Mouse (Mus musculus): ENCODE measurements around the gene Hist1h2bp. TPM values are rescaled to one million over a fixed set of nuclear protein-coding genes. Genes with fewer than 3 reads are reported as not detected.
"Not testable (repeated sequence)": the region's sequence is repeated elsewhere in the genome, so short reads cannot be mapped to it uniquely, and the experiment has no call there.

The Hist1h2bp gene
- polyA plus RNA-seq (2015; fragmentation: Nextera tagmentation; extraction: Ambion mirVana): 0.52 and 1.4 TPM in 2 replicates

DNA sequence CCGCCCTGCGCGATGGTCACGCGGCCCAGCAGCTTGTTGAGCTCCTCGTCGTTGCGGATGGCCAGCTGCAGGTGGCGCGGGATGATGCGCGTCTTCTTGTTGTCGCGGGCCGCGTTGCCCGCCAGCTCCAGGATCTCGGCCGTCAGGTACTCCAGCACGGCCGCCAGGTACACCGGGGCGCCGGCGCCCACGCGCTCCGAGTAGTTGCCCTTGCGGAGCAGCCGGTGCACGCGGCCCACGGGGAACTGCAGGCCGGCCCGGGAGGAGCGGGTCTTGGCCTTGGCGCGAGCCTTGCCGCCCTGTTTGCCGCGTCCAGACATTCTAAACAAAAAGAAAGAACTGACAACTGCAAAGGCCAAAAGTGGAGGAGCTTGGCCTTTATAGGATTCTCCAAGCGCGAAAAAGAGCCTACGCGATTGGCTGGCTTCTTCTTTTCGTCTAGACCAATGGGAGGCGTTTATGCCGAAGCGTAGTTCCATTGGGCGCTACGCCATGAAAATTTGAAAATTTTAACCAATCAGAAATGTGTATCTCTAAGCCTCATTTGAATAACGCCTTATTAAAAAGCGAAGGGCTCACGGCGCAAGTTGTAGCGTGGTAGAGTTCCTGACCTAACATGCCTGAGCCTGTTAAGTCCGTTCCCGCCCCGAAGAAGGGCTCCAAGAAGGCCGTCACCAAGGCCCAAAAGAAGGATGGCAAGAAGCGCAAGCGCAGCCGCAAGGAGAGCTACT, at the start of gene Hist1h2bp, which contains the start of gene Hist1h2an:
TSS of gene Hist1h2bp (plus strand) at position 563 of the 731 bp plus-strand sequence.
TSS of gene Hist1h2an (minus strand) at position 320 of the 731 bp plus-strand sequence.
- not testable (repeated sequence) for H3K9me3 ChIP-seq, H3K36me3 ChIP-seq, H3K27me3 ChIP-seq
- peak; percentile 95 for ATAC-seq (ENCODE audit: low read depth)
- Histone ChIP-seq H3K4me2 (peak within 1 kb of the TSS; percentile 62), H3K4me1 (replicated peaks) (peaks cover 43% of the 10 kb centered on the region), H3K27ac (replicated peaks) (peak within 1 kb of the TSS; percentile 77), H3K4me3 (peak within 1 kb of the TSS; percentile 39), H3K9ac (peak within 1 kb of the TSS; percentile 64)
- under 1% methylated on average over 44 of the region's 63 CpGs for WGBS

- H3K27me3 ChIP-seq: no peaks in the 10 kb centered on the region
- no peaks in the 10 kb centered on the region for H3K36me3 ChIP-seq
- ATAC-seq (ENCODE audit: low read depth): no peak
- H3K9ac ChIP-seq: no peak overlapping the region
- no peaks in the 10 kb centered on the region for H3K9me3 ChIP-seq
- H3K4me1 ChIP-seq (replicated peaks): peaks cover 23% of the 10 kb centered on the region
- no peak overlapping the region for H3K4me3 ChIP-seq
- 86% methylated on average over 1 of the region's 1 CpGs for WGBS
- H3K27ac ChIP-seq (replicated peaks): no peak overlapping the region
- no peak overlapping the region for H3K4me2 ChIP-seq
Measured at GRCm38 (mm10) chr13:21745006-21745405, 42.3 kb upstream of the Hist1h2bp start.

DNA sequence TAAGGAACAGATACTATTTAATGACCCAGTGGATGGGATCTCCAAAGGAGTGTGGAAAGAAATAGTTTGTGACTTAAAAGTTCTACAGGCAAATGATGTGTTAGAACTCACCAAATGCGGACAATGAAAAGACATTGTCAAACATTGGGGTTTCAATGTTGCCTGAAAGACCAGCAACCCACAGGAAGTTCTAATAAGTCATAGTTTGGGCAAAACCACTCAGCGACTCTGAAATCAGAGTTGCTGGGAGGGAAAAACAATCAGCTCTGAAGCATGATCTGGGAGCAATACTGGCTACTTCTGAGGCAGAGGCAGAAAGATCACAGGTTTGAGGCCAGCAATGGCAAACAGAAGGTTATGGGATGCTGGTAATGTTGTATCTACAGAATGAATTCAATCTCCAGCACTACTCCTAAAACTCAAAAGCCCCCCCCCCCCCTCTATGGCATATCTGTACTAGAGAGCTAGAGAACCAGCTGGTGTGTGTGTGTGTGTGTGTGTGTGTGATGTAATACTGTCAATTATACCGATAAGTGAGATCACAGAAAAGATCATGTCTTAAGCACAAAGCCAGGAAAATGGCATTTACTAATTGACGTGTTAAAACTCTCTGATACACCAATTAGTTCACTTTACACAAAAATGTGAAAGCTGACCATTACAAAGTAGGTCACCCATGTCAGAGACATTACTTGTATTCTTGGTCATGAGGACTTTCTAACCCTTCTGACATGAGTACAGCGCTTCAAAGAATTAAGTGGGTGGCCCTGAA, 37.7 kb upstream of the Hist1h2bp start:
- ATAC-seq (ENCODE audit: low read depth): no peak
- H3K9me3 ChIP-seq: no peaks in the 10 kb centered on the region
- no peaks in the 10 kb centered on the region for H3K27me3 ChIP-seq
- peak overlapping the region; percentile 89 for H3K4me2 ChIP-seq
- H3K4me3 ChIP-seq: peak overlapping the region; percentile 57
- H3K27ac ChIP-seq (replicated peaks): peak overlapping the region; percentile 90
- peaks cover 37% of the 10 kb centered on the region for H3K4me1 ChIP-seq (replicated peaks)
- 6% methylated on average over 5 of the region's 5 CpGs for WGBS
- H3K36me3 ChIP-seq: no peaks in the 10 kb centered on the region
- peak overlapping the region; percentile 76 for H3K9ac ChIP-seq

- Histone ChIP-seq H3K4me2 (peak within 1 kb of the TSS; percentile 89), H3K27ac (replicated peaks) (peak within 1 kb of the TSS; percentile 90), H3K4me3 (peak within 1 kb of the TSS; percentile 57), H3K9ac (peak within 1 kb of the TSS; percentile 76), H3K4me1 (replicated peaks) (peaks cover 41% of the 10 kb centered on the region)
- not testable (repeated sequence) for H3K27me3 ChIP-seq, H3K9me3 ChIP-seq, H3K36me3 ChIP-seq
- peak; percentile 86 for ATAC-seq (ENCODE audit: low read depth)
- under 1% methylated on average over 48 of the region's 56 CpGs for WGBS
Measured at GRCm38 (mm10) chr13:21750159-21751017, 36.9 kb upstream of the Hist1h2bp start, which contains the start of gene Hist1h4k. Hist1h4k (minus strand) TSS chr13:21750505.

- Histone ChIP-seq H3K36me3 (no peaks in the 10 kb centered on the region), H3K9me3 (no peaks in the 10 kb centered on the region), H3K27ac (replicated peaks) (no peak overlapping the region), H3K4me1 (replicated peaks) (peaks cover 41% of the 10 kb centered on the region), H3K4me2 (no peak overlapping the region), H3K9ac (no peak overlapping the region), H3K4me3 (no peak overlapping the region), H3K27me3 (no peaks in the 10 kb centered on the region)
- ATAC-seq (ENCODE audit: low read depth): no peak
Measured at GRCm38 (mm10) chr13:21751417-21751816, 35.8 kb upstream of the Hist1h2bp start.

- H3K4me2 ChIP-seq: 0 out of 2 replicates have a peak overlapping the region, but pooled peaks have one; percentile 76
- no peaks in the 10 kb centered on the region for H3K36me3 ChIP-seq
- WGBS: 79% methylated on average over 3 of the region's 3 CpGs
- H3K27ac ChIP-seq (replicated peaks): no peak overlapping the region
- no peaks in the 10 kb centered on the region for H3K9me3 ChIP-seq
- no peaks in the 10 kb centered on the region for H3K27me3 ChIP-seq
- ATAC-seq (ENCODE audit: low read depth): no peak
- no peak overlapping the region for H3K9ac ChIP-seq
- H3K4me1 ChIP-seq (replicated peaks): peaks cover 41% of the 10 kb centered on the region
- H3K4me3 ChIP-seq: no peak overlapping the region
Measured at GRCm38 (mm10) chr13:21751827-21752226, 35.4 kb upstream of the Hist1h2bp start.

- no peak overlapping the region for H3K27ac ChIP-seq (replicated peaks)
- no peak for ATAC-seq (ENCODE audit: low read depth)
- no peaks in the 10 kb centered on the region for H3K9me3 ChIP-seq
- 50% methylated on average over 3 of the region's 3 CpGs for WGBS
- H3K9ac ChIP-seq: no peak overlapping the region
- peaks cover 39% of the 10 kb centered on the region for H3K4me1 ChIP-seq (replicated peaks)
- no peak overlapping the region for H3K4me3 ChIP-seq
- no peaks in the 10 kb centered on the region for H3K36me3 ChIP-seq
- peak overlapping the region; percentile 76 for H3K4me2 ChIP-seq
- H3K27me3 ChIP-seq: no peaks in the 10 kb centered on the region
Measured at GRCm38 (mm10) chr13:21752356-21752755, 34.9 kb upstream of the Hist1h2bp start.

GRCm38 (mm10) chr13:21753051-21753523, 34.2 kb upstream of the Hist1h2bp start:
- no peaks in the 10 kb centered on the region for H3K27me3 ChIP-seq
- peak overlapping the region; percentile 94 for H3K27ac ChIP-seq (replicated peaks)
- H3K36me3 ChIP-seq: no peaks in the 10 kb centered on the region
- H3K4me1 ChIP-seq (replicated peaks): peaks cover 35% of the 10 kb centered on the region
- 3% methylated on average over 10 of the region's 10 CpGs for WGBS
- ATAC-seq (ENCODE audit: low read depth): no peak
- peak overlapping the region; percentile 72 for H3K9ac ChIP-seq
- no peaks in the 10 kb centered on the region for H3K9me3 ChIP-seq
- H3K4me3 ChIP-seq: peak overlapping the region; percentile 47
- H3K4me2 ChIP-seq: peak overlapping the region; percentile 76

GRCm38 (mm10) chr13:21753524-21754285, 33.6 kb upstream of the Hist1h2bp start, which contains the start of the genes Hist1h2ak and Hist1h2bn:
Hist1h2ak (minus strand) TSS chr13:21753827.
Hist1h2bn (plus strand) TSS chr13:21754123.
- H3K4me3 ChIP-seq: peak within 1 kb of the TSS; percentile 47
- H3K27me3 ChIP-seq: not testable (repeated sequence)
- 1% methylated on average over 47 of the region's 50 CpGs for WGBS

DNA sequence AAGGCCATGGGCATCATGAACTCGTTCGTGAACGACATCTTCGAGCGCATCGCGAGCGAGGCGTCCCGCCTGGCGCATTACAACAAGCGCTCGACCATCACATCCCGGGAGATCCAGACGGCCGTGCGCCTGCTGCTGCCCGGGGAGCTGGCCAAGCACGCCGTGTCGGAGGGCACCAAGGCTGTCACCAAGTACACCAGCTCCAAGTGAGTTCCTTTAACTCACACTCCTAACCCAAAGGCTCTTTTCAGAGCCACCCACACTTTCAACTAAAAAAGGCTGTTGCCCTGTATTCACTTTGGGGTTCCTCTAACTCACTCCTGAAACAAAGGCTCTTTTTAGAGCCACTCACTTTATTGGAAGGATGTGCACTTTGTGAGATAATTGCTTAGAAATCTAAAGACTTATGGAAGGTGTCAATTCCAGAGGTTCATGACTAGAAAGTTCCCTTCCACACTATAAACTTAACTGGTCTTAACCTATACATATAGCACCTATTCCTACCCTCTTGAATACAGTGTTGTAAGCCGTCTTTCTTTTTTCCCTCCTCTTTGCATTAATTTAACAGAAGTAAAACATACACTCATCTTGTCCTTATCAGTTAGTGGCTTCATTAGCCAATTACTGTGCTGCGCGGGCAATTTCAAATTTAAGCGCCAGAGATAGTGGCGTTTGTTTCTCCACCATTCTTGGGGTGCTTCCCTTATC, 32.8 kb upstream of the Hist1h2bp start:
- H3K36me3 ChIP-seq, H3K9me3 ChIP-seq, H3K27me3 ChIP-seq: not testable (repeated sequence)
- under 1% methylated on average over 26 of the region's 26 CpGs for WGBS
- peak; percentile 20 for ATAC-seq (ENCODE audit: low read depth)
- Histone ChIP-seq H3K4me3 (peak overlapping the region; percentile 47), H3K27ac (replicated peaks) (peak overlapping the region; percentile 87), H3K4me1 (replicated peaks) (peaks cover 23% of the 10 kb centered on the region), H3K9ac (peak overlapping the region; percentile 67), H3K4me2 (peak overlapping the region; percentile 76)

More at GRCm38 (mm10) chr13:21753524-21754285, 33.6 kb upstream of the Hist1h2bp start, which contains the start of the genes Hist1h2ak and Hist1h2bn:
- Histone ChIP-seq H3K4me1 (replicated peaks) (peaks cover 30% of the 10 kb centered on the region), H3K27ac (replicated peaks) (peak within 1 kb of the TSS; percentile 94), H3K4me2 (peak within 1 kb of the TSS; percentile 76), H3K9ac (peak within 1 kb of the TSS; percentile 72)
- H3K36me3 ChIP-seq, H3K9me3 ChIP-seq: not testable (repeated sequence)
- ATAC-seq (ENCODE audit: low read depth): peak; percentile 95
